Mouse (Mus musculus) lung, adult 2 months (tissue): ENCODE measurements around the gene Pfkl. TPM values are rescaled to one million over a fixed set of nuclear protein-coding genes. Genes with fewer than 3 reads are reported as not detected.
"Not testable (repeated sequence)": the region's sequence is repeated elsewhere in the genome, so short reads cannot be mapped to it uniquely, and the experiment has no call there.

ENCODE experiments used
- DNase-seq: peaks from one replicate; pipeline ENCODE4 v3.0.0; 2022
- H3K4me1 ChIP-seq: fragments of 200-500 bp; 2 replicates; pipeline ENCODE4 v1.6.1; 2011; ENCODE audit warnings: low read length; ENCODE audit not compliant: control insufficient read depth, insufficient read depth
- H3K4me3 ChIP-seq: fragments of 200-500 bp; replicated peaks from 2 replicates; pipeline ENCODE3; 2011; ENCODE audit warnings: low read depth, mild to moderate bottlenecking, control low read depth, low read length; ENCODE audit errors: extremely low read depth
- CTCF ChIP-seq: fragments of 200-500 bp; IDR thresholded peaks from 2 replicates; pipeline ENCODE4 v1.5.1; 2011; ENCODE audit warnings: mild to moderate bottlenecking, low read length, control low read depth; ENCODE audit not compliant: insufficient read depth
- POLR2A ChIP-seq: fragments of 200-500 bp; IDR thresholded peaks from 2 replicates; pipeline ENCODE4 v1.6.1; 2011; ENCODE audit warnings: low read depth, mild to moderate bottlenecking, control low read depth, low read length, borderline replicate concordance; ENCODE audit errors: extremely low read depth
- WGBS: fragments of 180-500 bp; shearing (Covaris S2); methylation state at CpG from one replicate; pipeline ENCODE4 v1.1.7; 2018; 5-methylcytosine and 5-hydroxymethylcytosine counted together
- polyA plus RNA-seq: library from polyadenylated mRNA; depleted of rRNA; stranded (reverse); fragments of >200 nt; gene quantifications from 2 replicates; pipeline ENCODE4 v1.2.3, GENCODE M21; 2012; rRNA removed

Pfkl gene
- polyA plus RNA-seq, 1 experiment = 70.0 TPM

- WGBS = 56% methylated on average over 5 of the region's 5 CpGs
- no peak for DNase-seq
- H3K4me1 ChIP-seq = peaks cover 5% of the 10 kb centered on the region; the same call in 1 of the 2 replicates
- TF ChIP-seq CTCF = no peak
- TF ChIP-seq POLR2A = no peak
- no peak overlapping the region for H3K4me3 ChIP-seq
These were observed 35.6 kb downstream of the Pfkl start for GRCm38 (mm10) chr10:77974323-77974722.

DNA sequence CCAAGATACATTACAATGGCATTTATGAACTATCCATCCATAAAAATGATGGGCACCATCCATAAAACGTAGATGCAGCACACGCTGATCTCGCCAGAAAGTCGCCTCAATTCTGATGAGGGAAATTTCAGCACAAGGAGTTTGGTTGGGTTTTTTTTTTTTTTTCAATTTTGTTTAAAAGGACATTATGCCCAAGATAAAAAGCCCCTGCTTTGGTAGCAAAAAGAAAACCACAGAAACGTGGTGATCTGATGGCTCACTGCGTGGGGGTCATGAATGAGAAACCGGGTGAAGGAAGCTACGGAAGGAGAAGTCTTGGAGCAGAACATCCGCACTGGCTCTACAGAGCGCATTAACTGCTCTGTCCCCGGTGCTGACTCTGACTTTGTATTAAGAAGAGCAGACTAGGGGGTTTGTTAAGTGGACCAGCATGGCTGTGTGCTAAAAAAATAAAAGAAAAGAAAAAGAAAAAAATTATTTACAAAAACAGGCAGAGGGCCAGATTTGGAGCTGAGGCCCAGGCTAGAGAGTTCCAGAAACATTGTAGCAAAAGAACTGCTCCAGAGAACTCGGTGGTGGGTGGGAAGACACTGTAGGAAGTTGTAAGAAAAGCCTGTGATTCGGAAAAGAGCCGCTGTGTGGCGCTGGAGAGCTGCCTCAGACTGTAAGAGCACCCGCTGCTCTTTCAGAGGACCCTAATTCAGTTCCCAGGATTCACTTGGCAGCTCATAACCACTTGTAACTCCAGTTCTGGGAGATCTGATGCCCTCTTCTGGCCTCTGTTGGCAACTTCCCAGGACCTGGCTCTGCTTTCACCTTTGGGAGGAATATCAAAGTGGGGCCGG lies 38.0 kb downstream of the Pfkl start:
- DNase-seq = no peak
- TF ChIP-seq CTCF = no peak
- no peak for TF ChIP-seq POLR2A
- WGBS = 57% methylated on average over 17 of the region's 17 CpGs
- no peaks in the 10 kb centered on the region for H3K4me1 ChIP-seq
- no peak overlapping the region for H3K4me3 ChIP-seq

GRCm38 (mm10) chr10:77971191-77971590 lies 38.7 kb downstream of the Pfkl start:
- Histone ChIP-seq H3K4me3 (no peak overlapping the region), H3K4me1 (no peaks in the 10 kb centered on the region)
- no peak for TF ChIP-seq CTCF
- TF ChIP-seq POLR2A = no peak
- 79% methylated on average over 10 of the region's 10 CpGs for WGBS
- no peak for DNase-seq

- Histone ChIP-seq H3K4me3 (no peak within 1 kb of the TSS), H3K4me1 (no peaks in the 10 kb centered on the region)
- TF ChIP-seq POLR2A (no peak), CTCF (no peak)
- no peak for DNase-seq
- 62% methylated on average over 6 of the region's 6 CpGs for WGBS
These were observed 39.4 kb downstream of the Pfkl start, which contains the start of gene Trpm2 for GRCm38 (mm10) chr10:77970481-77970880. TSS of gene Trpm2 (minus strand) at chr10:77970563.

GRCm38 (mm10) chr10:77969973-77970325 lies 39.9 kb downstream of the Pfkl start:
- no peak for TF ChIP-seq CTCF
- TF ChIP-seq POLR2A = no peak
- H3K4me1 ChIP-seq = no peaks in the 10 kb centered on the region
- DNase-seq = no peak
- no peak overlapping the region for H3K4me3 ChIP-seq
- 11% methylated on average over 8 of the region's 8 CpGs for WGBS

DNA sequence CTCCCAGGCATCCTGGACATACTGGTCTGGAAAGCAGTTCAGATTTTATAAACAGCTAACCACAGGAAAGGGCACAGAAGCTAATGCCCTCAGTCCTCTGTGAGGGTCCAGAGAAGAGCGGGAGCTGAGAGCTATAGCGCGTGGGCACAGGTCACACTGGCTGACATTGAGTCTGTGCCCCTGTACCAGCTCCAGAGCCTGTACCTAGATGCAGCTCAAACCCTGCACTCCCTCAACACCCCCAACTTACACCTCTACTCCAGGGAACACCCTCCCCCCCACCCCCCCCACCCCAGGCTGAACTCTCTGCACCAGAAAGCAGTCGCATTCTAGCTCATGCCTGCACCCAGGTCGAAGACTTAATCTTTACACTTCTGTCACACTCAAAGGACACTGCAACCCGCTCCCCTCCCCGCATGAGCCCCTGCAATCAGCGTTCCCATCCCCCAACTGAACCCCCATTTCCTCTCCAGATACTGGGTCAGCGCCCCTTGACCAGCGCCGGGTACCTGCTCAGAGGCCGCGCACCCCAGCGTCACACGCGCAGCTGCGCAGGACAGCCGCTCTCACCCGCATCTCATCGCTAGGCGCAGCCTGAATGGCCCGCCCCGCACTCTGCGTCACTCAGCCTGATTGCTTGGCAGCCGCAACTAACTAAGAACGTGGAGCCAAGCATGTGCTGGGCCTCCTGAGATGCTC lies 40.5 kb downstream of the Pfkl start:
- DNase-seq = no peak
- 8% methylated on average over 26 of the region's 26 CpGs for WGBS
- TF ChIP-seq CTCF (no peak), POLR2A (no peak)
- H3K4me3 ChIP-seq = no peak overlapping the region
- no peaks in the 10 kb centered on the region for H3K4me1 ChIP-seq

DNA sequence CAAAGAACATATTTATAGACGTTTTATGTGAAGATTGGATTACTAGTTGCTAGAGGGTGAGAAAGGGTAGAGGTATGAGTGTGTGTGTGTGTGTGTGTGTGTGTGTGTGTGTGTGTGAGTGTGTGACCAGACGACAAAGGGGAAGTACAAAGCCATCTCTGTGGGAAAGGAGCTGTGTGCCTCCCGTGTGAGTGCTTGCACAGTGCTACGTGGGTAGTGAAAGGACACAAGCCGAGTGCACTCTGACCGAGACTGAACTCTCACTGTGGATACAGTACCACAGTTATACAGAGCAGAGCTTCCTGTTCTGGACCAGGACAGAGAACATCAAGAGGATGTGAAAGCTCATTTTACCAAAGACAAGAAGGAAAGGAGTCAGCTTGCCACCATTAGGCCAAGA lies 45.9 kb downstream of the Pfkl start:
- Histone ChIP-seq H3K4me3 (no peak overlapping the region), H3K4me1 (no peaks in the 10 kb centered on the region)
- WGBS = 70% methylated on average over 6 of the region's 6 CpGs
- TF ChIP-seq POLR2A (no peak), CTCF (no peak)
- no peak for DNase-seq

GRCm38 (mm10) chr10:77962725-77963124 lies 47.2 kb downstream of the Pfkl start:
- Histone ChIP-seq H3K4me1 (no peaks in the 10 kb centered on the region), H3K4me3 (no peak overlapping the region)
- no peak for DNase-seq
- TF ChIP-seq CTCF (no peak), POLR2A (no peak)
- 71% methylated on average over 2 of the region's 2 CpGs for WGBS

- H3K4me3 ChIP-seq = not testable (repeated sequence)
- 90% methylated on average over 10 of the region's 12 CpGs for WGBS
These were observed 59.4 kb downstream of the Pfkl start for GRCm38 (mm10) chr10:77950468-77950867.

GRCm38 (mm10) chr10:77939685-77940084 lies 70.2 kb downstream of the Pfkl start:
- H3K4me3 ChIP-seq = no peak overlapping the region
- H3K4me1 ChIP-seq = no peaks in the 10 kb centered on the region
- WGBS = 65% methylated on average over 2 of the region's 2 CpGs
- no peak for TF ChIP-seq CTCF
- no peak for TF ChIP-seq POLR2A
- no peak for DNase-seq

More at GRCm38 (mm10) chr10:77950468-77950867, 59.4 kb downstream of the Pfkl start:
- DNase-seq, H3K4me1 ChIP-seq: not testable (repeated sequence)

Other genes with a start within 250 kb of the Pfkl start
- gene Gm3238, start 238.8 kb downstream of the Pfkl start, polyA plus RNA-seq = not detected in 2 replicates
- not detected in 2 replicates for gene Gm7138, start 233.1 kb downstream of the Pfkl start, polyA plus RNA-seq
- not detected in 2 replicates for gene Gm3250, start 227.5 kb downstream of the Pfkl start, polyA plus RNA-seq
- gene Gm7137, start 221.9 kb downstream of the Pfkl start, polyA plus RNA-seq = not detected in 2 replicates
- gene Gm9639, start 215.0 kb downstream of the Pfkl start, polyA plus RNA-seq = not detected in 2 replicates
- not detected in 2 replicates for gene Gm19668, start 210.9 kb downstream of the Pfkl start, polyA plus RNA-seq
- gene Gm9507, start 198.2 kb downstream of the Pfkl start, polyA plus RNA-seq = not detected in 2 replicates
- gene Gm2696, start 195.4 kb downstream of the Pfkl start, polyA plus RNA-seq = not detected in 2 replicates
- not detected in 2 replicates for gene Krtap10-4, start 183.0 kb downstream of the Pfkl start, polyA plus RNA-seq
- gene Krtap10-10, start 174.1 kb downstream of the Pfkl start, polyA plus RNA-seq = not detected in 2 replicates
- gene Gm36176, start 163.3 kb downstream of the Pfkl start, polyA plus RNA-seq = not detected in 2 replicates
- gene Gm10318, start 157.2 kb downstream of the Pfkl start, polyA plus RNA-seq = not detected in 2 replicates
- gene Gm3285, start 148.1 kb downstream of the Pfkl start, polyA plus RNA-seq = not detected in 2 replicates
- 0.77 and 0.93 TPM in 2 replicates for gene Lrrc3, start 107.5 kb downstream of the Pfkl start, polyA plus RNA-seq
- gene Trpm2, start 39.5 kb downstream of the Pfkl start, polyA plus RNA-seq = 2.2 and 3.9 TPM in 2 replicates
- gene 1810043G02Rik, start 31.6 kb downstream of the Pfkl start, polyA plus RNA-seq = 46.6 and 46.9 TPM in 2 replicates
- 0.52 and 0.64 TPM in 2 replicates for gene Dnmt3l, start 31.9 kb upstream of the Pfkl start, polyA plus RNA-seq
- 0.09 and 0.16 TPM in 2 replicates for gene Aire, start 33.5 kb upstream of the Pfkl start, polyA plus RNA-seq
- gene Icosl, start 59.2 kb upstream of the Pfkl start, polyA plus RNA-seq = 17.5 and 17.6 TPM in 2 replicates
- gene D10Jhu81e, start 159.7 kb upstream of the Pfkl start, polyA plus RNA-seq = 105 and 113 TPM in 2 replicates
- gene Pwp2, start 175.1 kb upstream of the Pfkl start, polyA plus RNA-seq = 6.7 and 8.7 TPM in 2 replicates
- 45.4 and 50.0 TPM in 2 replicates for gene Trappc10, start 234.6 kb upstream of the Pfkl start, polyA plus RNA-seq